Mouse (Mus musculus): ENCODE measurements around the gene Lrrc32. TPM values are rescaled to one million over a fixed set of nuclear protein-coding genes. Genes with fewer than 3 reads are reported as not detected.
A peak's percentile ranks its signal among the peaks of the same experiment; 100 is the strongest.

Gene Lrrc32
- 2.3 and 2.4 TPM in 2 replicates for polyA plus RNA-seq (2015; fragmentation: Nextera tagmentation; extraction: Ambion mirVana)

- peak within 1 kb of the TSS; percentile 56 for H3K4me3 ChIP-seq
- WGBS, result 51% methylated on average over 6 of the region's 6 CpGs
- ATAC-seq (replicated peaks), result peak; percentile 30; the same call in 1 of the 2 replicates
- peaks cover 9% of the 10 kb centered on the region for H3K4me1 ChIP-seq
- H3K9ac ChIP-seq (replicated peaks), result peak within 1 kb of the TSS; percentile 52
- no peak within 1 kb of the TSS for H3K27ac ChIP-seq (replicated peaks)
- no peaks in the 10 kb centered on the region for H3K9me3 ChIP-seq
- H3K27me3 ChIP-seq, result peaks cover 2% of the 10 kb centered on the region; the same call in 1 of the 2 replicates
- no peaks in the 10 kb centered on the region for H3K36me3 ChIP-seq
- H3K4me2 ChIP-seq (replicated peaks), result peak within 1 kb of the TSS; percentile 78
Measured at GRCm38 (mm10) chr7:98489131-98489530, at the start of gene Lrrc32. Lrrc32 (plus strand) TSS chr7:98489283.

GRCm38 (mm10) chr7:98439956-98440466, 49.1 kb upstream of the Lrrc32 start, which contains the start of gene Gucy2d:
Gucy2d (plus strand) TSS chr7:98440416.
- Histone ChIP-seq H3K27me3 (no peaks in the 10 kb centered on the region), H3K4me3 (no peak within 1 kb of the TSS), H3K27ac (replicated peaks) (no peak within 1 kb of the TSS), H3K36me3 (no peaks in the 10 kb centered on the region), H3K4me1 (no peaks in the 10 kb centered on the region), H3K4me2 (replicated peaks) (no peak within 1 kb of the TSS), H3K9me3 (no peaks in the 10 kb centered on the region), H3K9ac (replicated peaks) (no peak within 1 kb of the TSS)
- 50% methylated on average over 10 of the region's 10 CpGs for WGBS
- no peak for ATAC-seq (replicated peaks)

GRCm38 (mm10) chr7:98446873-98447272, 42.2 kb upstream of the Lrrc32 start:
- H3K4me1 ChIP-seq, result no peaks in the 10 kb centered on the region
- 73% methylated on average over 3 of the region's 3 CpGs for WGBS
- H3K36me3 ChIP-seq, result no peaks in the 10 kb centered on the region
- no peak overlapping the region for H3K4me2 ChIP-seq (replicated peaks)
- no peaks in the 10 kb centered on the region for H3K9me3 ChIP-seq
- no peak overlapping the region for H3K27ac ChIP-seq (replicated peaks)
- no peaks in the 10 kb centered on the region for H3K27me3 ChIP-seq
- no peak overlapping the region for H3K4me3 ChIP-seq
- no peak for ATAC-seq (replicated peaks)
- no peak overlapping the region for H3K9ac ChIP-seq (replicated peaks)

GRCm38 (mm10) chr7:98447585-98448308, 41.3 kb upstream of the Lrrc32 start:
- no peak overlapping the region for H3K27ac ChIP-seq (replicated peaks)
- H3K4me1 ChIP-seq, result no peaks in the 10 kb centered on the region
- no peaks in the 10 kb centered on the region for H3K9me3 ChIP-seq
- no peak overlapping the region for H3K9ac ChIP-seq (replicated peaks)
- H3K4me2 ChIP-seq (replicated peaks), result no peak overlapping the region
- ATAC-seq (replicated peaks), result no peak
- no peak overlapping the region for H3K4me3 ChIP-seq
- no peaks in the 10 kb centered on the region for H3K27me3 ChIP-seq
- WGBS, result 63% methylated on average over 11 of the region's 11 CpGs
- no peaks in the 10 kb centered on the region for H3K36me3 ChIP-seq

- Histone ChIP-seq H3K4me1 (no peaks in the 10 kb centered on the region), H3K4me3 (no peak overlapping the region), H3K27ac (replicated peaks) (no peak overlapping the region), H3K9ac (replicated peaks) (no peak overlapping the region), H3K27me3 (no peaks in the 10 kb centered on the region), H3K9me3 (no peaks in the 10 kb centered on the region), H3K36me3 (no peaks in the 10 kb centered on the region), H3K4me2 (replicated peaks) (no peak overlapping the region)
- 90% methylated on average over 5 of the region's 5 CpGs for WGBS
- ATAC-seq (replicated peaks), result no peak
Measured at GRCm38 (mm10) chr7:98448309-98448630, 40.8 kb upstream of the Lrrc32 start.

- Histone ChIP-seq H3K27ac (replicated peaks) (no peak overlapping the region), H3K27me3 (no peaks in the 10 kb centered on the region), H3K4me1 (no peaks in the 10 kb centered on the region), H3K4me3 (no peak overlapping the region), H3K36me3 (no peaks in the 10 kb centered on the region), H3K4me2 (replicated peaks) (no peak overlapping the region), H3K9me3 (no peaks in the 10 kb centered on the region), H3K9ac (replicated peaks) (no peak overlapping the region)
- ATAC-seq (replicated peaks), result no peak
- 88% methylated on average over 9 of the region's 9 CpGs for WGBS
Measured at GRCm38 (mm10) chr7:98449696-98450095, 39.4 kb upstream of the Lrrc32 start.

- 79% methylated on average over 10 of the region's 10 CpGs for WGBS
- Histone ChIP-seq H3K9ac (replicated peaks) (no peak overlapping the region), H3K36me3 (no peaks in the 10 kb centered on the region), H3K4me3 (no peak overlapping the region), H3K9me3 (no peaks in the 10 kb centered on the region), H3K4me2 (replicated peaks) (no peak overlapping the region), H3K27ac (replicated peaks) (no peak overlapping the region), H3K27me3 (no peaks in the 10 kb centered on the region), H3K4me1 (no peaks in the 10 kb centered on the region)
- no peak for ATAC-seq (replicated peaks)
Measured at GRCm38 (mm10) chr7:98454397-98455120, 34.5 kb upstream of the Lrrc32 start.

- Histone ChIP-seq H3K4me1 (no peaks in the 10 kb centered on the region), H3K36me3 (no peaks in the 10 kb centered on the region), H3K9me3 (no peaks in the 10 kb centered on the region), H3K4me3 (no peak overlapping the region), H3K9ac (replicated peaks) (no peak overlapping the region), H3K27ac (replicated peaks) (peak overlapping the region; percentile 24; the same call in 1 of the 2 replicates), H3K27me3 (no peaks in the 10 kb centered on the region), H3K4me2 (replicated peaks) (no peak overlapping the region)
- ATAC-seq (replicated peaks), result no peak
- 65% methylated on average over 7 of the region's 7 CpGs for WGBS
Measured at GRCm38 (mm10) chr7:98460319-98460718, 28.8 kb upstream of the Lrrc32 start.

GRCm38 (mm10) chr7:98469089-98469488, 20.0 kb upstream of the Lrrc32 start:
- H3K27ac ChIP-seq (replicated peaks), result no peak overlapping the region
- H3K4me1 ChIP-seq, result no peaks in the 10 kb centered on the region
- H3K9ac ChIP-seq (replicated peaks), result no peak overlapping the region
- WGBS, result 79% methylated on average over 3 of the region's 3 CpGs
- H3K4me3 ChIP-seq, result no peak overlapping the region
- H3K4me2 ChIP-seq (replicated peaks), result no peak overlapping the region
- H3K36me3 ChIP-seq, result no peaks in the 10 kb centered on the region
- no peaks in the 10 kb centered on the region for H3K27me3 ChIP-seq
- H3K9me3 ChIP-seq, result no peaks in the 10 kb centered on the region
- no peak for ATAC-seq (replicated peaks)

GRCm38 (mm10) chr7:98472529-98472928, 16.6 kb upstream of the Lrrc32 start:
- no peak overlapping the region for H3K27ac ChIP-seq (replicated peaks)
- WGBS, result 89% methylated on average over 2 of the region's 2 CpGs
- ATAC-seq (replicated peaks), result no peak
- no peak overlapping the region for H3K9ac ChIP-seq (replicated peaks)
- no peaks in the 10 kb centered on the region for H3K9me3 ChIP-seq
- H3K4me1 ChIP-seq, result no peaks in the 10 kb centered on the region
- no peak overlapping the region for H3K4me2 ChIP-seq (replicated peaks)
- H3K27me3 ChIP-seq, result no peaks in the 10 kb centered on the region
- no peak overlapping the region for H3K4me3 ChIP-seq
- H3K36me3 ChIP-seq, result no peaks in the 10 kb centered on the region

GRCm38 (mm10) chr7:98474558-98474957, 14.5 kb upstream of the Lrrc32 start:
- ATAC-seq (replicated peaks), result no peak
- Histone ChIP-seq H3K9ac (replicated peaks) (no peak overlapping the region), H3K27ac (replicated peaks) (no peak overlapping the region), H3K27me3 (no peaks in the 10 kb centered on the region), H3K4me3 (no peak overlapping the region), H3K4me2 (replicated peaks) (no peak overlapping the region), H3K4me1 (no peaks in the 10 kb centered on the region), H3K9me3 (no peaks in the 10 kb centered on the region), H3K36me3 (no peaks in the 10 kb centered on the region)
- 91% methylated on average over 1 of the region's 1 CpGs for WGBS

- H3K4me1 ChIP-seq, result no peaks in the 10 kb centered on the region
- WGBS, result 89% methylated on average over 4 of the region's 4 CpGs
- no peak overlapping the region for H3K27ac ChIP-seq (replicated peaks)
- no peaks in the 10 kb centered on the region for H3K27me3 ChIP-seq
- no peaks in the 10 kb centered on the region for H3K36me3 ChIP-seq
- H3K4me2 ChIP-seq (replicated peaks), result no peak overlapping the region
- no peak for ATAC-seq (replicated peaks)
- H3K4me3 ChIP-seq, result no peak overlapping the region
- no peak overlapping the region for H3K9ac ChIP-seq (replicated peaks)
- H3K9me3 ChIP-seq, result no peaks in the 10 kb centered on the region
Measured at GRCm38 (mm10) chr7:98477153-98477552, 11.9 kb upstream of the Lrrc32 start.

All from forebrain, embryonic 15.5 days (tissue).